Mouse (Mus musculus): ENCODE measurements around the gene Ryr1. TPM values are rescaled to one million over a fixed set of nuclear protein-coding genes. Genes with fewer than 3 reads are reported as not detected.

The Ryr1 gene
- polyA plus RNA-seq, 1 experiment from 2014 or later: 9.8 TPM

GRCm38 (mm10) chr7:29101286-29102017 lies 23.5 kb downstream of the Ryr1 start:
- 92% methylated on average over 12 of the region's 12 CpGs for WGBS
- H3K27me3 ChIP-seq: no peaks in the 10 kb centered on the region
- no peaks in the 10 kb centered on the region for H3K36me3 ChIP-seq
- H3K9me3 ChIP-seq: no peaks in the 10 kb centered on the region
- no peaks in the 10 kb centered on the region for H3K4me1 ChIP-seq (replicated peaks)
- H3K9ac ChIP-seq: no peak overlapping the region
- no peak overlapping the region for H3K4me2 ChIP-seq
- H3K4me3 ChIP-seq: no peak overlapping the region
- ATAC-seq (ENCODE audit: low FRiP score): no peak
- no peak overlapping the region for H3K27ac ChIP-seq

- Histone ChIP-seq H3K9me3 (no peaks in the 10 kb centered on the region), H3K4me1 (replicated peaks) (no peaks in the 10 kb centered on the region), H3K27me3 (no peaks in the 10 kb centered on the region), H3K27ac (no peak overlapping the region), H3K4me2 (no peak overlapping the region), H3K4me3 (no peak overlapping the region), H3K36me3 (no peaks in the 10 kb centered on the region), H3K9ac (no peak overlapping the region)
- 86% methylated on average over 16 of the region's 16 CpGs for WGBS
- no peak for ATAC-seq (ENCODE audit: low FRiP score)
These were observed 27.8 kb downstream of the Ryr1 start for GRCm38 (mm10) chr7:29097131-29097530.

- Histone ChIP-seq H3K9me3 (no peaks in the 10 kb centered on the region), H3K27ac (no peak overlapping the region), H3K4me2 (no peak overlapping the region), H3K36me3 (no peaks in the 10 kb centered on the region), H3K9ac (no peak overlapping the region), H3K27me3 (no peaks in the 10 kb centered on the region), H3K4me1 (replicated peaks) (no peaks in the 10 kb centered on the region), H3K4me3 (no peak overlapping the region)
- no peak for ATAC-seq (ENCODE audit: low FRiP score)
- 71% methylated on average over 6 of the region's 6 CpGs for WGBS
These were observed 36.2 kb downstream of the Ryr1 start for GRCm38 (mm10) chr7:29088817-29089216.

- Histone ChIP-seq H3K9me3 (no peaks in the 10 kb centered on the region), H3K36me3 (no peaks in the 10 kb centered on the region), H3K27me3 (0 out of 2 replicates have a peak, but pooled peaks cover 5% of the 10 kb centered on the region), H3K9ac (no peak overlapping the region), H3K4me1 (replicated peaks) (no peaks in the 10 kb centered on the region), H3K4me3 (no peak overlapping the region), H3K4me2 (no peak overlapping the region), H3K27ac (no peak overlapping the region)
- no peak for ATAC-seq (ENCODE audit: low FRiP score)
- 91% methylated on average over 10 of the region's 10 CpGs for WGBS
These were observed 38.1 kb downstream of the Ryr1 start for GRCm38 (mm10) chr7:29086902-29087301.

GRCm38 (mm10) chr7:29085981-29086380 lies 39.0 kb downstream of the Ryr1 start:
- H3K9me3 ChIP-seq: no peaks in the 10 kb centered on the region
- no peak overlapping the region for H3K27ac ChIP-seq
- H3K4me3 ChIP-seq: no peak overlapping the region
- H3K4me1 ChIP-seq (replicated peaks): no peaks in the 10 kb centered on the region
- no peaks in the 10 kb centered on the region for H3K36me3 ChIP-seq
- peaks cover 10% of the 10 kb centered on the region; the same call in 1 of the 2 replicates for H3K27me3 ChIP-seq
- ATAC-seq (ENCODE audit: low FRiP score): no peak
- no peak overlapping the region for H3K9ac ChIP-seq
- H3K4me2 ChIP-seq: no peak overlapping the region
- 92% methylated on average over 30 of the region's 30 CpGs for WGBS

GRCm38 (mm10) chr7:29084411-29084810 lies 40.6 kb downstream of the Ryr1 start:
- H3K4me2 ChIP-seq: no peak overlapping the region
- H3K27ac ChIP-seq: no peak overlapping the region
- no peak overlapping the region for H3K9ac ChIP-seq
- WGBS: 88% methylated on average over 3 of the region's 3 CpGs
- H3K27me3 ChIP-seq: peaks cover 13% of the 10 kb centered on the region; the same call in 1 of the 2 replicates
- no peak overlapping the region for H3K4me3 ChIP-seq
- ATAC-seq (ENCODE audit: low FRiP score): no peak
- H3K4me1 ChIP-seq (replicated peaks): no peaks in the 10 kb centered on the region
- H3K9me3 ChIP-seq: no peaks in the 10 kb centered on the region
- no peaks in the 10 kb centered on the region for H3K36me3 ChIP-seq

GRCm38 (mm10) chr7:29079419-29079950 lies 45.5 kb downstream of the Ryr1 start:
- Histone ChIP-seq H3K4me2 (no peak overlapping the region), H3K4me1 (replicated peaks) (no peaks in the 10 kb centered on the region), H3K4me3 (no peak overlapping the region), H3K36me3 (no peaks in the 10 kb centered on the region), H3K27me3 (peaks cover 30% of the 10 kb centered on the region; the same call in 1 of the 2 replicates), H3K27ac (no peak overlapping the region), H3K9me3 (no peaks in the 10 kb centered on the region), H3K9ac (no peak overlapping the region)
- no peak for ATAC-seq (ENCODE audit: low FRiP score)
- 80% methylated on average over 12 of the region's 12 CpGs for WGBS

- Histone ChIP-seq H3K9me3 (no peaks in the 10 kb centered on the region), H3K9ac (no peak overlapping the region), H3K4me3 (no peak overlapping the region), H3K4me1 (replicated peaks) (peaks cover 12% of the 10 kb centered on the region), H3K36me3 (no peaks in the 10 kb centered on the region), H3K4me2 (no peak overlapping the region), H3K27me3 (peaks cover 41% of the 10 kb centered on the region), H3K27ac (no peak overlapping the region)
- 64% methylated on average over 9 of the region's 9 CpGs for WGBS
- ATAC-seq (ENCODE audit: low FRiP score): no peak
These were observed 48.0 kb downstream of the Ryr1 start for GRCm38 (mm10) chr7:29076977-29077376.

GRCm38 (mm10) chr7:29075208-29075607 lies 49.8 kb downstream of the Ryr1 start:
- ATAC-seq (ENCODE audit: low FRiP score): no peak
- Histone ChIP-seq H3K4me1 (replicated peaks) (peaks cover 28% of the 10 kb centered on the region), H3K4me3 (no peak overlapping the region), H3K9ac (no peak overlapping the region), H3K4me2 (no peak overlapping the region), H3K36me3 (no peaks in the 10 kb centered on the region), H3K27me3 (peaks cover 36% of the 10 kb centered on the region), H3K27ac (no peak overlapping the region), H3K9me3 (no peaks in the 10 kb centered on the region)
- 79% methylated on average over 6 of the region's 6 CpGs for WGBS

- Histone ChIP-seq H3K4me1 (replicated peaks) (peaks cover 37% of the 10 kb centered on the region), H3K9me3 (no peaks in the 10 kb centered on the region), H3K36me3 (no peaks in the 10 kb centered on the region), H3K27me3 (peaks cover 42% of the 10 kb centered on the region), H3K4me2 (peak overlapping the region; percentile 64), H3K27ac (peak overlapping the region; percentile 90; the same call in 1 of the 2 replicates), H3K9ac (peak overlapping the region; percentile 71; the same call in 1 of the 2 replicates), H3K4me3 (peak overlapping the region; percentile 46; the same call in 1 of the 2 replicates)
- ATAC-seq (ENCODE audit: low FRiP score): no peak
- WGBS: 43% methylated on average over 11 of the region's 11 CpGs
These were observed 52.3 kb downstream of the Ryr1 start for GRCm38 (mm10) chr7:29072689-29073088.

GRCm38 (mm10) chr7:29071169-29071891 lies 53.6 kb downstream of the Ryr1 start:
- H3K27ac ChIP-seq: peak overlapping the region; percentile 90
- peak; percentile 92 for ATAC-seq (ENCODE audit: low FRiP score)
- H3K4me2 ChIP-seq: peak overlapping the region; percentile 64
- H3K36me3 ChIP-seq: no peaks in the 10 kb centered on the region
- 3% methylated on average over 42 of the region's 42 CpGs for WGBS
- H3K9ac ChIP-seq: peak overlapping the region; percentile 71
- H3K9me3 ChIP-seq: no peaks in the 10 kb centered on the region
- H3K4me1 ChIP-seq (replicated peaks): peaks cover 37% of the 10 kb centered on the region
- H3K4me3 ChIP-seq: peak overlapping the region; percentile 46
- peaks cover 56% of the 10 kb centered on the region for H3K27me3 ChIP-seq

- peak overlapping the region; percentile 46 for H3K4me3 ChIP-seq
- peak overlapping the region; percentile 90 for H3K27ac ChIP-seq
- no peak overlapping the region for H3K9ac ChIP-seq
- H3K27me3 ChIP-seq: peaks cover 53% of the 10 kb centered on the region
- no peaks in the 10 kb centered on the region for H3K36me3 ChIP-seq
- no peaks in the 10 kb centered on the region for H3K9me3 ChIP-seq
- 26% methylated on average over 12 of the region's 12 CpGs for WGBS
- H3K4me1 ChIP-seq (replicated peaks): peaks cover 37% of the 10 kb centered on the region
- peak; percentile 62 for ATAC-seq (ENCODE audit: low FRiP score)
- H3K4me2 ChIP-seq: peak overlapping the region; percentile 64
These were observed 54.4 kb downstream of the Ryr1 start for GRCm38 (mm10) chr7:29070364-29071168.
